Mouse (Mus musculus): Measurements from ENCODE around the gene Olfr1132. TPM values are rescaled to one million over a fixed set of nuclear protein-coding genes. Genes with fewer than 3 reads are reported as not detected.
"Not testable (repeated sequence)": the region's sequence is repeated elsewhere in the genome, so short reads cannot be mapped to it uniquely, and the experiment has no call there.

The Olfr1132 gene
- total RNA-seq (2021): not detected

DNA sequence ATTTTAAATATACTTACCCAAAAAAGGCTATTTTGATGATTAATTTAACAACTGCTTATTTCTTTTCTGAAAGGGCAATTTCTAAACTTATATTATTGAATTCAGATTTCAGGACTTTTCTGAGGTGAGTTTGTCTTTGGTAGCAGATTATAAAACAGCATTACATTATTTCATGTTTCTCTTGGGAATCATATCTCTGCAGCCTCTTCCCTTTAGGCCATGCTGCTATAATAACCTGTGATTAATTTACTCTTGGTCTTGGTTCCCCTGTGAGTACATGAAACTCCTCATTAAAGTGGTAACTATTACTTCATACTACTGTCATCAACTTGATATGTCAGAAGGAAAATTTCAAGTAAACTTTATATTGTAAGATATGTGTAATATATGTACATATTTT is at the start of gene Olfr1132:
TSS of gene Olfr1132 (minus strand) at position 101 of the 400 bp plus-strand sequence.
- DNase-seq (ENCODE audit: extremely low spot score in 1 of 2, low spot score in 1 of 2): no peak

DNA sequence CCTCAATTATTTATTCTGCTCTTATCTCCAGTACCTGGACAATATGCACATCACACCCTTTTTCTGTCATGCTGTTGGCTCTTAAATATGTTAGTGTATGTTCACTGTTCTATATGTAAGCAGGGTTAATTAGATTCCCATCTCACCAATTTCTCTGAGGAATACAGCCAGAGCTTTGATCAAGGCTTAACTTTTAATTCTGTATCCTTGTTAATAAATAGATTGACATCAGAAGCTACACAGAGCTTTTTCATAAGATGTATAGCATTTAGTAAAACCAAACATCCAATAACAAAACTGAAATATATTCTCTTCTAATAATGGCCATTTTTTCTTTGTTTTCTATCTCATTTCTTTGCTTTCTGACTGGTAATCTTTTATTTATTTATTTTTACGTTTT is 36.2 kb upstream of the Olfr1132 start, which contains the start of gene Olfr1135:
TSS of gene Olfr1135 (minus strand) at position 101 of the 400 bp plus-strand sequence.
- no peak for DNase-seq (ENCODE audit: extremely low spot score in 1 of 2, low spot score in 1 of 2)

DNA sequence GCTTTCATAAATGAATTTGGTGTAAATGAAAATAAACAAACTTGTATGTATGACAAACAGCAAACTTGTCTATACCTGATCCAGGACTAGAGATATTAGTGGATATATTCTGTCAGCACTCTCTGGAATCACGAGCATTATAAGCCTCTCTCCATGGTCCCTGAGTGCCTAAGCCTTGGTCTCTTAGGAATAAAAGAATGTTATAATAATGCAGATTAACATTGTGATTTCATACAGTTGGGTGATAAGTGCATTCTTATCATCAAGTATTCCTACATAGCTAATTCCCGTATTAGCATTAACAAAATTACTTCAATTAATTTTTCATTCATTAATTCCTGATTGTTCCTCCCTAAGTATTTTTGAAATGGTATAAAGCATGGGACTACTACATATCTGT is 21.0 kb upstream of the Olfr1132 start, which contains the start of gene Olfr1134:
TSS of gene Olfr1134 (minus strand) at position 101 of the 400 bp plus-strand sequence.
- no peak for DNase-seq (ENCODE audit: extremely low spot score in 1 of 2, low spot score in 1 of 2)

DNA sequence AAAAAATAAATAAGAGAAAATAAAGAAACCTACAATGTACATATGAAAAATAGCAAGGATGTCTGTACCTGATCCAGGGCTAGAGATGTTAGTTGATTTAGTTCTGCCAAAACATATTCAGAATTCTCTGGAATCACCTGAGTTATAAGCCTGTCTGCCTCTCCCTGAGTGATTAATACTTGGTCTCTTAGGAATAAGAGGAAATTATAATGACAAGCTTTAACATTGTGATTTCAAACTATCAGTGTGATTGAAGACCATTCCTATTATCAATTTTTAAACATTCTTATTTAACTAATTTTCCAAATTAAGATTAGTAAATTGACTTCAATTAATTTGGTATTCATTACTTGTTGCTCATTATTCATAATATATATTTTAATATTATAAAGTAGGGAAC is 9.9 kb upstream of the Olfr1132 start, which contains the start of gene Olfr1133:
TSS of gene Olfr1133 (minus strand) at position 101 of the 400 bp plus-strand sequence.
- DNase-seq (ENCODE audit: extremely low spot score in 1 of 2, low spot score in 1 of 2): no peak

DNA sequence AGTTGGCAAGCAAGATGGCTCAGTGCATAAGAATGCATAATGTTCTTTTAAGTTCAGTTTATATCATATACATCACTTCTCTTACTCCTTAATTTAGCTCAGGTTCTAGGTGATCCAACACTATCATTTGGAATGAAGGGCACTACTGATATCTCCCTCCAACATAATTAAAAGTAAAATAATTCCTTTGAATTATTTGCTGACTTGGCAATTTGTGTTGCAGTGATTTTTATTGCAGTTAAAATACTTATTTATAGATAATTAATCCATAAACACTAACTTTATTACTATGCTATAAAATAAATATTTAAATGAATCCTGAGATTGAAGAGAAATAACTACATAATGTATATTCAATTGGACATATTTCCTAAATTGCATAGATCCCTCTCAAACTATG is 5.1 kb upstream of the Olfr1132 start:
- DNase-seq (ENCODE audit: extremely low spot score in 1 of 2, low spot score in 1 of 2): no peak

DNA sequence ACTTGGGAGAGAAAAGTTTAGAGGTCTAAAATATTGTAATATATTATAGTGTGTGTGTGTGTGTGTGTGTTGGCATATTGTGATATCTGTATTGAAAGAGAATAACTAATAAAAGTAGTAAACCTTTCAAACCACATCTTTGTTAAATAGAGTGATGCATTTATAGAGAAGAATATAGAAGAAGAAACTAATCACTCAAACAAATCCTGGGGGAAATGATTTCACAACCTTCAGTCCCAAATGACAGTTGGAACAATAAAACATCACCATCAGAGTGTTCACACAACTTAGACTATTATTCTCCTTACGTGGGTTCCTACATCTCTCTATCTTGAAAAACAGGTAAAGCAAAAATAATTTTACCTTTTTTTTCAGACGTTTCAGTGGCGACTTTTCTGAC is 10.5 kb downstream of the Olfr1132 start, which contains the start of gene Olfr1131:
TSS of gene Olfr1131 (plus strand) at position 301 of the 400 bp plus-strand sequence.
- no peak for DNase-seq (ENCODE audit: extremely low spot score in 1 of 2, low spot score in 1 of 2)

DNA sequence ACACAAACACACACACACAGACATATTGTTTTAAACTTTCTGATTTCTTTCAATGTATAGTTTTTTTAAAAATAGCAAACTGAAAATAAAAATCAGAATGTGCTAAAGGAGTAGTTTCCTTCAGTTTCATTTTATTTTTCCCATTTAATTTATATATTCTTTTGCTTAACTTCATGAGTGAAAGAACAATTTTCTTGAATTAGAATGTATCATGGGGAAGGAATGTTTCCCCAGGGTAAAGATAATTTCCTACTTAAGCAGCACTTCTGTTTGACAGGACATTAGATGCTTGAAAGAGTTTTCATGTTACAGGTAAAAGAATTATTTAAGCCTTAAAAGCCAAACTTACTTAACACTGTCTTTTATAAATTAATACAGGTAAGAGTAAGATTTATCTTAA is 31.4 kb downstream of the Olfr1132 start, which contains the start of gene Olfr1130:
TSS of gene Olfr1130 (plus strand) at position 301 of the 400 bp plus-strand sequence.
- not testable (repeated sequence) for DNase-seq (ENCODE audit: extremely low spot score in 1 of 2, low spot score in 1 of 2)

Other genes starting within 250 kb of the Olfr1132 start
- gene Olfr1123, start 220.9 kb downstream of the Olfr1132 start, total RNA-seq (2021): not detected
- gene Olfr1124, start 207.3 kb downstream of the Olfr1132 start, total RNA-seq (2021): not detected
- gene Olfr1126, start 183.6 kb downstream of the Olfr1132 start, total RNA-seq (2021): not detected
- gene Pramel7, start 140.4 kb downstream of the Olfr1132 start, total RNA-seq (2021): not detected
- gene Pramel6, start 131.0 kb downstream of the Olfr1132 start, total RNA-seq (2021): not detected
- not detected for gene Olfr153, start 105.7 kb downstream of the Olfr1132 start, total RNA-seq (2021)
- not detected for gene Olfr1128, start 92.0 kb downstream of the Olfr1132 start, total RNA-seq (2021)
- not detected for gene Olfr1129, start 63.6 kb downstream of the Olfr1132 start, total RNA-seq (2021)
- gene Olfr1130, start 31.3 kb downstream of the Olfr1132 start, total RNA-seq (2021): not detected
- gene Olfr1131, start 10.4 kb downstream of the Olfr1132 start, total RNA-seq (2021): not detected
- not detected for gene Olfr1133, start 9.8 kb upstream of the Olfr1132 start, total RNA-seq (2021)
- not detected for gene Olfr1134, start 20.9 kb upstream of the Olfr1132 start, total RNA-seq (2021)
- gene Olfr1135, start 36.1 kb upstream of the Olfr1132 start, total RNA-seq (2021): not detected
- not detected for gene Olfr1136, start 56.4 kb upstream of the Olfr1132 start, total RNA-seq (2021)
- gene Olfr1137, start 75.6 kb upstream of the Olfr1132 start, total RNA-seq (2021): not detected
- gene Olfr1138, start 102.4 kb upstream of the Olfr1132 start, total RNA-seq (2021): not detected
- not detected for gene Olfr1140, start 106.2 kb upstream of the Olfr1132 start, total RNA-seq (2021)
- not detected for gene Olfr1141, start 116.5 kb upstream of the Olfr1132 start, total RNA-seq (2021)
- gene Olfr152, start 141.9 kb upstream of the Olfr1132 start, total RNA-seq (2021): not detected
- not detected for gene Olfr1143, start 163.1 kb upstream of the Olfr1132 start, total RNA-seq (2021)
- gene Olfr1145, start 172.3 kb upstream of the Olfr1132 start, total RNA-seq (2021): not detected
- not detected for gene Olfr1148, start 193.0 kb upstream of the Olfr1132 start, total RNA-seq (2021)
- gene Olfr1150-ps1, start 206.5 kb upstream of the Olfr1132 start, total RNA-seq (2021): not detected
- not detected for gene Olfr1151, start 218.3 kb upstream of the Olfr1132 start, total RNA-seq (2021)
- gene Olfr1152, start 229.0 kb upstream of the Olfr1132 start, total RNA-seq (2021): not detected